Mouse (Mus musculus) thymus, postnatal 36 days (tissue): ENCODE measurements at regions not wholly inside any gene's neighbourhood (a gene's known extent, or its start where the extent isn't known, plus 50 kb on each side); places are given as distances from the start of the nearest gene placed in this dataset.

ENCODE experiments used
- DNase-seq, 2 experiments: peaks; one replicate each; pipeline ENCODE4 v3.0.0; 2022; ENCODE audit warnings: mixed read lengths in 2 of 2

GRCm38 (mm10) chr15:51591406-51592068 is 2293.2 kb upstream of the Gm7489 start:
- no peak for DNase-seq

- DNase-seq = no peak
Measured at GRCm38 (mm10) chr15:51592069-51592435, 2292.7 kb upstream of the Gm7489 start.

- no peak for DNase-seq
Measured at GRCm38 (mm10) chr15:51592511-51593498, 2291.9 kb upstream of the Gm7489 start.

GRCm38 (mm10) chr15:51594060-51594459 is 2290.6 kb upstream of the Gm7489 start:
- DNase-seq = no peak

- no peak for DNase-seq
Measured at GRCm38 (mm10) chr15:51595655-51596054, 2289.1 kb upstream of the Gm7489 start.

- no peak for DNase-seq
Measured at GRCm38 (mm10) chr15:51597841-51598240, 2286.9 kb upstream of the Gm7489 start.

GRCm38 (mm10) chr15:51601128-51601855 is 2283.4 kb upstream of the Gm7489 start:
- no peak for DNase-seq

- DNase-seq = no peak
Measured at GRCm38 (mm10) chr15:51621455-51621854, 2263.3 kb upstream of the Gm7489 start.

GRCm38 (mm10) chr15:51627463-51627862 is 2257.2 kb upstream of the Gm7489 start:
- DNase-seq = no peak

GRCm38 (mm10) chr15:51628518-51628917 is 2256.2 kb upstream of the Gm7489 start:
- DNase-seq = no peak

GRCm38 (mm10) chr15:51631881-51632280 is 2252.8 kb upstream of the Gm7489 start:
- no peak for DNase-seq

- DNase-seq = no peak
Measured at GRCm38 (mm10) chr15:51633068-51633467, 2251.6 kb upstream of the Gm7489 start.

- no peak for DNase-seq
Measured at GRCm38 (mm10) chr15:51634726-51635125, 2250.0 kb upstream of the Gm7489 start.

- DNase-seq = no peak
Measured at GRCm38 (mm10) chr15:51635129-51635920, 2249.4 kb upstream of the Gm7489 start.

GRCm38 (mm10) chr15:51637570-51637969 is 2247.1 kb upstream of the Gm7489 start:
- no peak for DNase-seq

- DNase-seq = no peak
Measured at GRCm38 (mm10) chr15:51643772-51644311, 2240.9 kb upstream of the Gm7489 start.

GRCm38 (mm10) chr15:51646304-51646703 is 2238.4 kb upstream of the Gm7489 start:
- DNase-seq = no peak

GRCm38 (mm10) chr15:51652497-51652896 is 2232.2 kb upstream of the Gm7489 start:
- no peak for DNase-seq

- no peak for DNase-seq
Measured at GRCm38 (mm10) chr15:51657621-51658020, 2227.1 kb upstream of the Gm7489 start.

GRCm38 (mm10) chr15:51668340-51668739 is 2216.4 kb upstream of the Gm7489 start:
- no peak for DNase-seq

GRCm38 (mm10) chr15:51671667-51672372 is 2212.9 kb upstream of the Gm7489 start:
- DNase-seq = no peak
